Mouse (Mus musculus) common myeloid progenitor, adult 5-6 weeks (primary cell): ENCODE measurements around the gene Ip6k1. TPM values are rescaled to one million over a fixed set of nuclear protein-coding genes. Genes with fewer than 3 reads are reported as not detected.
"Not testable (repeated sequence)": the region's sequence is repeated elsewhere in the genome, so short reads cannot be mapped to it uniquely, and the experiment has no call there.

ENCODE experiments used
- ATAC-seq: replicated peaks from 2 replicates; pipeline ENCODE4 v1.8.0; 2016; ENCODE audit warnings: low read depth, mild to moderate bottlenecking, moderate TSS enrichment, inconsistent platforms; ENCODE audit not compliant: poor library complexity, severe bottlenecking
- total RNA-seq: library from RNA; stranded (forward); fragments of 200-1000, 187-1606 nt; gene quantifications from 2 replicates; pipeline ENCODE4 v1.2.3, GENCODE M21; 2017

The Ip6k1 gene
- total RNA-seq, 1 experiment from 2014 or later: 169 TPM

- peak; percentile 4 for ATAC-seq
These were observed 20.4 kb upstream of the Ip6k1 start for GRCm38 (mm10) chr9:107981684-107982605.

- ATAC-seq: peak; percentile 57
These were observed 19.5 kb upstream of the Ip6k1 start, which contains the start of gene Gm20661 for GRCm38 (mm10) chr9:107982681-107983346. TSS of gene Gm20661 (plus strand) at chr9:107983058.

- peak; percentile 33 for ATAC-seq
These were observed 18.8 kb upstream of the Ip6k1 start for GRCm38 (mm10) chr9:107983421-107983890.

- ATAC-seq: no peak
These were observed 18.1 kb upstream of the Ip6k1 start for GRCm38 (mm10) chr9:107984052-107984753.

GRCm38 (mm10) chr9:107984754-107985055 lies 17.6 kb upstream of the Ip6k1 start:
- no peak for ATAC-seq

- ATAC-seq: peak; percentile 26
These were observed 16.9 kb upstream of the Ip6k1 start, which contains the start of gene Inka1 for GRCm38 (mm10) chr9:107985131-107986119. TSS of gene Inka1 (minus strand) at chr9:107985879.

- 0 out of 2 replicates have a peak, but pooled peaks have one; percentile 12 for ATAC-seq
These were observed 15.9 kb upstream of the Ip6k1 start for GRCm38 (mm10) chr9:107986376-107986775.

- ATAC-seq: no peak
These were observed 14.4 kb upstream of the Ip6k1 start for GRCm38 (mm10) chr9:107987950-107988349.

- no peak for ATAC-seq
These were observed 10.1 kb upstream of the Ip6k1 start, which contains the start of gene Cdhr4 for GRCm38 (mm10) chr9:107992197-107992596. TSS of gene Cdhr4 (plus strand) at chr9:107992497.

GRCm38 (mm10) chr9:107993013-107993412 lies 9.3 kb upstream of the Ip6k1 start:
- no peak for ATAC-seq

GRCm38 (mm10) chr9:107994464-107994863 lies 7.8 kb upstream of the Ip6k1 start:
- ATAC-seq: peak; percentile 57

- no peak for ATAC-seq
These were observed 6.8 kb upstream of the Ip6k1 start for GRCm38 (mm10) chr9:107995513-107995912.

- ATAC-seq: no peak
These were observed 6.3 kb upstream of the Ip6k1 start, which contains the start of gene Gm20662 for GRCm38 (mm10) chr9:107996049-107996448. TSS of gene Gm20662 (plus strand) at chr9:107996349.

- ATAC-seq: no peak
These were observed 653 bp downstream of the Ip6k1 start for GRCm38 (mm10) chr9:108002778-108003530.

- no peak for ATAC-seq
These were observed 1.2 kb downstream of the Ip6k1 start for GRCm38 (mm10) chr9:108003531-108003890.

- no peak for ATAC-seq
These were observed 5.7 kb downstream of the Ip6k1 start for GRCm38 (mm10) chr9:108008041-108008440.

- no peak for ATAC-seq
These were observed 8.1 kb downstream of the Ip6k1 start for GRCm38 (mm10) chr9:108010385-108010784.

GRCm38 (mm10) chr9:108013577-108013976 lies 11.3 kb downstream of the Ip6k1 start:
- not testable (repeated sequence) for ATAC-seq
